Mouse (Mus musculus): ENCODE measurements around the gene Dennd5a. TPM values are rescaled to one million over a fixed set of nuclear protein-coding genes. Genes with fewer than 3 reads are reported as not detected.

Dennd5a gene
- polyA plus RNA-seq, 1 experiment, result 223 TPM

DNA sequence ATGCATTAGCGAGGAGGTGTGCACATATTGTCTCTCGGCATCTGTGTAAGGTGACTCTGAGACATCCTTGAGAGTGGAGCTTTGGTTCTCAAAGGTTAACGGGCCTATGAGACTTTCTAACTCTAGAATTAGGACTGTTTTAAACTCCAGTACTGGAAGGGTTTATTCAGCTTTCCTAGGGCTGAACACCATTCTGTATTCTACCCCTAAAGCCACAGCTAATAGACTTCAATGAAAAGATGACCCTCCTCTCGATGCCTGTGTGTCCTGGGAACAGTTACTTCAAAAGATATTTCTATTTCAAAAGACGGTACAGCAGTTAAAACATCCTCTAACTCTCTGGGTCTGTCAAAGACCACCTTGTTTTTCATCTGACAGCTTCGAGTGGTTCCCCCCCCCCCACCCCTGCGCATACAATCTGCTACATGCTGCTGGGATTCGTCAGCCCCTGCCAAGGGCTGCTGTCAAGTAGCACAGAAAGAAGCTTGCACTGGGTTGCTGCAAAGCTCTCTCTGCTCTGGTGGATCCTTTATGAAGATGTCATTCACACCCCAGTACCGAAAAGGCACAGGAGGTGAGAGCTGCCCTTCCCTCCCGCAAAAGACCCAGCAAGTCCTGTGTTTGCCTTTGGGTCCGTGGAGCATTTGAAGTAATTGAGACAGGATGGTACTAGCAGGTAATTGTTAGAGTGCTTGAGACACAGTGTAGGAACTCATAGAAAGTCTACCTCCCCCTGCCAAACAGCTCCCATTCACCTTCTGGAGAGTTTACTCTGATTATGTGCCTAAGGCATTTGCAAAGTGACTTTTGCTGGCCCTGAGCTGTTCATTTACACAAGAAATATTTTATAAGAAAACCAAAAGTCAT, 111.2 kb downstream of the Dennd5a start:
- DNase-seq (ENCODE audit: extremely low spot score in 1 of 2, low spot score in 1 of 2), result no peak

DNA sequence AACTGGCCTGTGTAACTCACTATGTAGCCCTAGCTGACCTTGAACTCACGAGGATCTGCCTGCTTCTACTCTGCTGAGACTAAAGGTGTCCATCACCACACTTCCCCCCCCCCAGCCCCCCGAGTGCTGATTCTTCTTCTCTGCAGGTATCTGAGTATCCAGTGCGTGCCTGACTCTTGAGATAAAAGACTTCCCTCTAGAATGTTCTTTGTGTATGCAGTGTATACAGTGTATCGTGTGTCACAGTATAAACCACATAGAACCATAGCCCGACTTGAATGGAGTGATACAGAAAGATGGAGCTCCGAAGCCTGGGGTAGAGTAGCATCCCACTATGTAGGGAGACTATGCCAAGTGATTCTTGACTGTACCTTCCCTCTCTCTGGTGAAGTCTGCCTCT, 116.2 kb downstream of the Dennd5a start:
- no peak for DNase-seq (ENCODE audit: extremely low spot score in 1 of 2, low spot score in 1 of 2)

Other genes with a start within 250 kb of the Dennd5a start
- gene BC051019, start 236.6 kb downstream of the Dennd5a start, polyA plus RNA-seq (2012; rRNA removed), result 0.12 TPM in 1 of 2 replicates, not detected in the other
- gene Ascl3, start 228.7 kb downstream of the Dennd5a start, polyA plus RNA-seq (2012; rRNA removed), result 0.20 TPM in 1 of 2 replicates, not detected in the other
- 143 and 149 TPM in 2 replicates for gene Tmem9b, start 207.6 kb downstream of the Dennd5a start, polyA plus RNA-seq (2012; rRNA removed)
- 148 and 152 TPM in 2 replicates for gene Nrip3, start 178.4 kb downstream of the Dennd5a start, polyA plus RNA-seq (2012; rRNA removed)
- gene Scube2, start 94.8 kb downstream of the Dennd5a start, polyA plus RNA-seq (2012; rRNA removed), result 2.4 TPM in 2 replicates
- gene Tmem41b, start 26.5 kb upstream of the Dennd5a start, polyA plus RNA-seq (2012; rRNA removed), result 37.6 and 42.3 TPM in 2 replicates
- gene Ipo7, start 57.8 kb upstream of the Dennd5a start, polyA plus RNA-seq (2012; rRNA removed), result 46.6 and 49.4 TPM in 2 replicates
- 11.4 and 14.0 TPM in 2 replicates for gene Zfp143, start 100.7 kb upstream of the Dennd5a start, polyA plus RNA-seq (2012; rRNA removed)
- gene Wee1, start 161.6 kb upstream of the Dennd5a start, polyA plus RNA-seq (2012; rRNA removed), result 11.8 and 12.6 TPM in 2 replicates